Mouse (Mus musculus): ENCODE results near the gene Ank. TPM values are rescaled to one million over a fixed set of nuclear protein-coding genes. Genes with fewer than 3 reads are reported as not detected.
A peak's percentile ranks its signal among the peaks of the same experiment; 100 is the strongest.

The Ank gene
- polyA plus RNA-seq (2012; rRNA removed) = 212 and 222 TPM in 2 replicates

GRCm38 (mm10) chr15:27466131-27467080 is at the start of gene Ank:
Gene Ank (plus strand): TSS chr15:27466677.
- H3K4me3 ChIP-seq (replicated peaks; ENCODE audit: insufficient read depth, low read depth, low read length) = peak within 1 kb of the TSS; percentile 76
- peak; percentile 85 for DNase-seq
- WGBS = 1% methylated on average over 117 of the region's 120 CpGs
- TF ChIP-seq POLR2A (IDR thresholded peaks at IDR 0.05; ENCODE audit: borderline replicate concordance, insufficient read depth, low read length) = no peak
- TF ChIP-seq CTCF (IDR thresholded peaks at IDR 0.05; ENCODE audit: borderline replicate concordance, insufficient read depth, low read depth, low read length) = peak; percentile 29; the same call in 1 of the 2 replicates
- H3K27ac ChIP-seq (ENCODE audit: insufficient read depth, low read length) = peak within 1 kb of the TSS; percentile 97
- peaks cover 6% of the 10 kb centered on the region; the same call in 1 of the 2 replicates for H3K4me1 ChIP-seq (ENCODE audit: control insufficient read depth, insufficient read depth, low read length)
- no peaks in the 10 kb centered on the region for H3K27me3 ChIP-seq (ENCODE audit: control insufficient read depth, insufficient read depth, low read length)

- Histone ChIP-seq H3K4me3 (replicated peaks; ENCODE audit: insufficient read depth, low read depth, low read length) (no peak overlapping the region), H3K27ac (ENCODE audit: insufficient read depth, low read length) (no peak overlapping the region), H3K4me1 (ENCODE audit: control insufficient read depth, insufficient read depth, low read length) (no peaks in the 10 kb centered on the region), H3K27me3 (ENCODE audit: control insufficient read depth, insufficient read depth, low read length) (no peaks in the 10 kb centered on the region)
- no peak for TF ChIP-seq POLR2A (IDR thresholded peaks at IDR 0.05; ENCODE audit: borderline replicate concordance, insufficient read depth, low read length)
- no peak for TF ChIP-seq CTCF (IDR thresholded peaks at IDR 0.05; ENCODE audit: borderline replicate concordance, insufficient read depth, low read depth, low read length)
- 95% methylated on average over 3 of the region's 3 CpGs for WGBS
- no peak for DNase-seq
Measured at GRCm38 (mm10) chr15:27418566-27419331, 47.7 kb upstream of the Ank start.

GRCm38 (mm10) chr15:27421531-27421930 is 44.9 kb upstream of the Ank start:
- Histone ChIP-seq H3K27me3 (ENCODE audit: control insufficient read depth, insufficient read depth, low read length) (no peaks in the 10 kb centered on the region), H3K27ac (ENCODE audit: insufficient read depth, low read length) (no peak overlapping the region), H3K4me3 (replicated peaks; ENCODE audit: insufficient read depth, low read depth, low read length) (no peak overlapping the region), H3K4me1 (ENCODE audit: control insufficient read depth, insufficient read depth, low read length) (no peaks in the 10 kb centered on the region)
- WGBS = 86% methylated on average over 6 of the region's 6 CpGs
- DNase-seq = no peak
- no peak for TF ChIP-seq POLR2A (IDR thresholded peaks at IDR 0.05; ENCODE audit: borderline replicate concordance, insufficient read depth, low read length)
- no peak for TF ChIP-seq CTCF (IDR thresholded peaks at IDR 0.05; ENCODE audit: borderline replicate concordance, insufficient read depth, low read depth, low read length)

- no peak for DNase-seq
- Histone ChIP-seq H3K27me3 (ENCODE audit: control insufficient read depth, insufficient read depth, low read length) (no peaks in the 10 kb centered on the region), H3K4me3 (replicated peaks; ENCODE audit: insufficient read depth, low read depth, low read length) (no peak overlapping the region), H3K27ac (ENCODE audit: insufficient read depth, low read length) (no peak overlapping the region), H3K4me1 (ENCODE audit: control insufficient read depth, insufficient read depth, low read length) (no peaks in the 10 kb centered on the region)
- 88% methylated on average over 3 of the region's 3 CpGs for WGBS
- TF ChIP-seq CTCF (IDR thresholded peaks at IDR 0.05; ENCODE audit: borderline replicate concordance, insufficient read depth, low read depth, low read length) (no peak), POLR2A (IDR thresholded peaks at IDR 0.05; ENCODE audit: borderline replicate concordance, insufficient read depth, low read length) (no peak)
Measured at GRCm38 (mm10) chr15:27427581-27427980, 38.9 kb upstream of the Ank start.

- WGBS = 84% methylated on average over 1 of the region's 1 CpGs
- no peak for DNase-seq
- no peak overlapping the region for H3K4me3 ChIP-seq (replicated peaks; ENCODE audit: insufficient read depth, low read depth, low read length)
- H3K27ac ChIP-seq (ENCODE audit: insufficient read depth, low read length) = no peak overlapping the region
- TF ChIP-seq CTCF (IDR thresholded peaks at IDR 0.05; ENCODE audit: borderline replicate concordance, insufficient read depth, low read depth, low read length) = no peak
- no peak for TF ChIP-seq POLR2A (IDR thresholded peaks at IDR 0.05; ENCODE audit: borderline replicate concordance, insufficient read depth, low read length)
- H3K27me3 ChIP-seq (ENCODE audit: control insufficient read depth, insufficient read depth, low read length) = no peaks in the 10 kb centered on the region
- no peaks in the 10 kb centered on the region for H3K4me1 ChIP-seq (ENCODE audit: control insufficient read depth, insufficient read depth, low read length)
Measured at GRCm38 (mm10) chr15:27430241-27430640, 36.2 kb upstream of the Ank start.

- DNase-seq = no peak
- 86% methylated on average over 3 of the region's 4 CpGs for WGBS
Measured at GRCm38 (mm10) chr15:27432851-27433615, 33.4 kb upstream of the Ank start.

GRCm38 (mm10) chr15:27435409-27435808 is 31.1 kb upstream of the Ank start:
- no peaks in the 10 kb centered on the region for H3K27me3 ChIP-seq (ENCODE audit: control insufficient read depth, insufficient read depth, low read length)
- WGBS = 78% methylated on average over 5 of the region's 5 CpGs
- TF ChIP-seq POLR2A (IDR thresholded peaks at IDR 0.05; ENCODE audit: borderline replicate concordance, insufficient read depth, low read length) = no peak
- TF ChIP-seq CTCF (IDR thresholded peaks at IDR 0.05; ENCODE audit: borderline replicate concordance, insufficient read depth, low read depth, low read length) = no peak

More at GRCm38 (mm10) chr15:27432851-27433615, 33.4 kb upstream of the Ank start:
- no peak overlapping the region for H3K27ac ChIP-seq (ENCODE audit: insufficient read depth, low read length)
- H3K27me3 ChIP-seq (ENCODE audit: control insufficient read depth, insufficient read depth, low read length) = no peaks in the 10 kb centered on the region
- H3K4me1 ChIP-seq (ENCODE audit: control insufficient read depth, insufficient read depth, low read length) = no peaks in the 10 kb centered on the region
- H3K4me3 ChIP-seq (replicated peaks; ENCODE audit: insufficient read depth, low read depth, low read length) = no peak overlapping the region
- TF ChIP-seq CTCF (IDR thresholded peaks at IDR 0.05; ENCODE audit: borderline replicate concordance, insufficient read depth, low read depth, low read length) (no peak), POLR2A (IDR thresholded peaks at IDR 0.05; ENCODE audit: borderline replicate concordance, insufficient read depth, low read length) (no peak)

More at GRCm38 (mm10) chr15:27435409-27435808, 31.1 kb upstream of the Ank start:
- H3K4me3 ChIP-seq (replicated peaks; ENCODE audit: insufficient read depth, low read depth, low read length) = no peak overlapping the region
- no peaks in the 10 kb centered on the region for H3K4me1 ChIP-seq (ENCODE audit: control insufficient read depth, insufficient read depth, low read length)
- DNase-seq = no peak
- H3K27ac ChIP-seq (ENCODE audit: insufficient read depth, low read length) = no peak overlapping the region
